Mouse (Mus musculus) adrenal gland, postnatal 36 days (tissue): ENCODE measurements around the gene Ormdl3. TPM values are rescaled to one million over a fixed set of nuclear protein-coding genes. Genes with fewer than 3 reads are reported as not detected.
"Not testable (repeated sequence)": the region's sequence is repeated elsewhere in the genome, so short reads cannot be mapped to it uniquely, and the experiment has no call there.

Experiments used
- DNase-seq, 2 experiments: peaks; one replicate each; pipeline ENCODE4 v3.0.0; 2021; ENCODE audit warnings: mixed read lengths in 1 of 2
- long read RNA-seq, 2 experiments: library from polyadenylated mRNA; stranded (forward); transcript quantifications; one replicate each; pipeline ENCODE4 v2.0.0; 2021; ENCODE audit warnings: borderline sequencing depth in 2 of 2
- total RNA-seq, 2 experiments: library from RNA; stranded (reverse); gene quantifications; 2 replicates each; pipeline ENCODE4 v1.2.3; 2021

Gene Ormdl3
- 100 to 1,000 TPM; 133 to 139 TPM for total RNA-seq
- long read RNA-seq, experiment 1, transcript Ormdl3-201 (4 exons, 2,184 nt), result major isoform, 309 of 379 reads
- long read RNA-seq, experiment 1, partial matches to known transcripts, result 11 of 379 reads
- long read RNA-seq, experiment 1, other reads (novel, unspliced or antisense), result 59 of 379 reads
- long read RNA-seq, experiment 2, transcript Ormdl3-201 (4 exons, 2,184 nt), result major isoform, 107 of 122 reads
- long read RNA-seq, experiment 2, partial matches to known transcripts, result 5 of 122 reads
- long read RNA-seq, experiment 2, other reads (novel, unspliced or antisense), result 10 of 122 reads

- peak; percentile 99 for DNase-seq
Measured at GRCm38 (mm10) chr11:98586892-98587563, at the start of gene Ormdl3. Ormdl3 (minus strand) TSS chr11:98587368.

GRCm38 (mm10) chr11:98635312-98635970 is 48.3 kb upstream of the Ormdl3 start:
- peak; percentile 26 to 36 for DNase-seq

GRCm38 (mm10) chr11:98630646-98631045 is 43.5 kb upstream of the Ormdl3 start:
- DNase-seq, result no peak

- DNase-seq, result no peak
Measured at GRCm38 (mm10) chr11:98628706-98629105, 41.5 kb upstream of the Ormdl3 start.

GRCm38 (mm10) chr11:98625611-98626410 is 38.6 kb upstream of the Ormdl3 start, which contains the start of the genes Gm12355 and Gsdma3:
Gm12355 (minus strand) TSS chr11:98625661.
Gsdma3 (plus strand) TSS chr11:98626360.
- no peak for DNase-seq

GRCm38 (mm10) chr11:98624381-98624780 is 37.2 kb upstream of the Ormdl3 start:
- not testable (repeated sequence) for DNase-seq

- DNase-seq, result not testable (repeated sequence)
Measured at GRCm38 (mm10) chr11:98623981-98624380, 36.8 kb upstream of the Ormdl3 start.

- no peak for DNase-seq
Measured at GRCm38 (mm10) chr11:98620791-98621190, 33.6 kb upstream of the Ormdl3 start.

- peak in 1 of 2 experiments; percentile 45 for DNase-seq
Measured at GRCm38 (mm10) chr11:98606763-98607162, 19.6 kb upstream of the Ormdl3 start.

GRCm38 (mm10) chr11:98604911-98605310 is 17.7 kb upstream of the Ormdl3 start:
- not testable (repeated sequence) for DNase-seq

- DNase-seq, result no peak
Measured at GRCm38 (mm10) chr11:98603953-98604352, 16.8 kb upstream of the Ormdl3 start.

- DNase-seq, result no peak
Measured at GRCm38 (mm10) chr11:98602090-98602690, 15.0 kb upstream of the Ormdl3 start.

- no peak for DNase-seq
Measured at GRCm38 (mm10) chr11:98599291-98599690, 12.1 kb upstream of the Ormdl3 start.

GRCm38 (mm10) chr11:98598851-98599290 is 11.7 kb upstream of the Ormdl3 start:
- DNase-seq, result no peak

GRCm38 (mm10) chr11:98597991-98598390 is 10.8 kb upstream of the Ormdl3 start, which contains the start of gene Lrrc3c:
Lrrc3c (plus strand) TSS chr11:98598291.
- DNase-seq, result no peak

GRCm38 (mm10) chr11:98597363-98597762 is 10.2 kb upstream of the Ormdl3 start:
- peak; percentile 74 to 76 for DNase-seq

GRCm38 (mm10) chr11:98595955-98596354 is 8.8 kb upstream of the Ormdl3 start:
- DNase-seq, result no peak

GRCm38 (mm10) chr11:98595473-98595872 is 8.3 kb upstream of the Ormdl3 start:
- no peak for DNase-seq

GRCm38 (mm10) chr11:98595021-98595420 is 7.9 kb upstream of the Ormdl3 start:
- DNase-seq, result no peak

- no peak for DNase-seq
Measured at GRCm38 (mm10) chr11:98590548-98591445, 3.6 kb upstream of the Ormdl3 start.
